Mouse (Mus musculus) right cerebral cortex, postnatal 10 days (tissue): Measurements from ENCODE around the gene Acsf3.

Experiments
- DNase-seq, 2 experiments: peaks; one replicate each; pipeline ENCODE4 v3.0.0; 2021; ENCODE audit warnings: low spot score in 2 of 2

The Acsf3 gene

GRCm38 (mm10) chr8:122775285-122776155 lies at the start of gene Acsf3:
Gene Acsf3 (plus strand): TSS chr8:122775486.
- DNase-seq, result peak; percentile 76

- DNase-seq, result no peak
Observed at GRCm38 (mm10) chr8:122726789-122727188, 48.5 kb upstream of the Acsf3 start.

GRCm38 (mm10) chr8:122727412-122727811 lies 47.9 kb upstream of the Acsf3 start:
- no peak for DNase-seq

- no peak for DNase-seq
Observed at GRCm38 (mm10) chr8:122728630-122729029, 46.7 kb upstream of the Acsf3 start.

- DNase-seq, result no peak
Observed at GRCm38 (mm10) chr8:122735110-122735509, 40.2 kb upstream of the Acsf3 start.

GRCm38 (mm10) chr8:122735542-122736473 lies 39.5 kb upstream of the Acsf3 start:
- DNase-seq, result no peak

GRCm38 (mm10) chr8:122736623-122737022 lies 38.7 kb upstream of the Acsf3 start:
- no peak for DNase-seq

GRCm38 (mm10) chr8:122737071-122737470 lies 38.2 kb upstream of the Acsf3 start:
- DNase-seq, result no peak

- DNase-seq, result no peak
Observed at GRCm38 (mm10) chr8:122737886-122738285, 37.4 kb upstream of the Acsf3 start.

GRCm38 (mm10) chr8:122739102-122739725 lies 36.1 kb upstream of the Acsf3 start:
- peak in 1 of 2 experiments; percentile 64 for DNase-seq

GRCm38 (mm10) chr8:122742471-122742870 lies 32.8 kb upstream of the Acsf3 start:
- peak in 1 of 2 experiments; percentile 69 for DNase-seq

GRCm38 (mm10) chr8:122745022-122745749 lies 30.1 kb upstream of the Acsf3 start:
- DNase-seq, result no peak

GRCm38 (mm10) chr8:122745750-122746275 lies 29.5 kb upstream of the Acsf3 start:
- no peak for DNase-seq

- no peak for DNase-seq
Observed at GRCm38 (mm10) chr8:122746439-122746838, 28.8 kb upstream of the Acsf3 start.

GRCm38 (mm10) chr8:122747825-122748224 lies 27.5 kb upstream of the Acsf3 start:
- DNase-seq, result no peak

- DNase-seq, result peak in 1 of 2 experiments; percentile 58
Observed at GRCm38 (mm10) chr8:122749333-122749958, 25.8 kb upstream of the Acsf3 start.

GRCm38 (mm10) chr8:122751342-122751741 lies 23.9 kb upstream of the Acsf3 start:
- DNase-seq, result peak; percentile 84 to 86

- DNase-seq, result peak; percentile 88 to 91
Observed at GRCm38 (mm10) chr8:122752111-122752721, 23.1 kb upstream of the Acsf3 start.

GRCm38 (mm10) chr8:122758597-122758996 lies 16.7 kb upstream of the Acsf3 start:
- DNase-seq, result no peak

GRCm38 (mm10) chr8:122760116-122760515 lies 15.2 kb upstream of the Acsf3 start:
- no peak for DNase-seq
